Mouse (Mus musculus) heart, postnatal 0 days (tissue): ENCODE data around the gene Arid3a. TPM values are rescaled to one million over a fixed set of nuclear protein-coding genes. Genes with fewer than 3 reads are reported as not detected.
"Not testable (repeated sequence)": the region's sequence is repeated elsewhere in the genome, so short reads cannot be mapped to it uniquely, and the experiment has no call there.

Source experiments
- ATAC-seq: fragments of 200-750 bp; cut with Nextera tagmentation; 2 replicates; pipeline ENCODE4 v1.8.0; 2017; ENCODE audit warnings: low read depth, moderate number of reproducible peaks, moderate library complexity; ENCODE audit not compliant: insufficient read depth
- DNase-seq: peaks from one replicate; pipeline ENCODE4 v3.0.0-alpha.2; 2016; ENCODE audit warnings: low spot score
- H3K27ac ChIP-seq: fragments of 300-500 bp; sonication (generic); 2 replicates; pipeline ENCODE4 v1.5.1; 2014; ENCODE audit warnings: low read depth, mild to moderate bottlenecking
- H3K27me3 ChIP-seq: fragments of 300-500 bp; sonication (generic); 2 replicates; pipeline ENCODE4 v1.6.1; 2014; ENCODE audit warnings: low read length, mixed read lengths; ENCODE audit not compliant: control insufficient read depth, insufficient read depth
- H3K36me3 ChIP-seq: fragments of 300-500 bp; sonication (generic); replicated peaks from 2 replicates; pipeline ENCODE4 v1.6.1; 2014; ENCODE audit warnings: low read length, mixed read lengths; ENCODE audit not compliant: control insufficient read depth, insufficient read depth
- H3K4me1 ChIP-seq: fragments of 300-500 bp; sonication (generic); 2 replicates; pipeline ENCODE4 v1.6.1; 2014; ENCODE audit warnings: antibody characterized with exemption; ENCODE audit not compliant: control insufficient read depth, insufficient read depth
- H3K4me2 ChIP-seq: fragments of 300-500 bp; sonication (generic); 2 replicates; pipeline ENCODE4 v1.6.1; 2014; ENCODE audit warnings: low read depth, mild to moderate bottlenecking, low read length, moderate library complexity
- H3K4me3 ChIP-seq: fragments of 300-500 bp; sonication (generic); 2 replicates; pipeline ENCODE4 v1.5.1; 2014; ENCODE audit warnings: low read depth, low read length
- H3K9ac ChIP-seq: fragments of 300-500 bp; sonication (generic); replicated peaks from 2 replicates; pipeline ENCODE4 v1.6.1; 2014; ENCODE audit warnings: low read depth, low read length, mixed read lengths
- H3K9me3 ChIP-seq: fragments of 300-500 bp; sonication (generic); replicated peaks from 2 replicates; pipeline ENCODE4 v1.6.1; 2016; ENCODE audit warnings: low read length; ENCODE audit not compliant: control insufficient read depth
- CTCF ChIP-seq: IDR thresholded peaks from 2 replicates; pipeline ENCODE4 v1.5.1; 2016; ENCODE audit warnings: antibody characterized with exemption, control low read depth, low read depth
- EP300 ChIP-seq: IDR thresholded peaks from 2 replicates; pipeline ENCODE4 v1.6.1; 2016; ENCODE audit warnings: antibody characterized with exemption, low read depth
- WGBS: fragments of 180-500 bp; shearing (Covaris S2); extraction: QIAGEN DNeasy Blood & Tissue Kit; methylation state at CpG from one replicate; pipeline ENCODE4 v1.1.7; 2014; 5-methylcytosine and 5-hydroxymethylcytosine counted together
- polyA plus RNA-seq: library from polyadenylated mRNA; unstranded; fragments of >200 nt; fragmentation: Nextera tagmentation; extraction: Ambion mirVana; gene quantifications from 2 replicates; pipeline ENCODE4 v1.2.1, GENCODE M21; 2015
- total RNA-seq: library from RNA; depleted of rRNA; stranded (reverse); fragments of >200 nt; gene quantifications from 2 replicates; pipeline ENCODE4 v1.2.3, GENCODE M21; 2014; ENCODE audit warnings: low replicate concordance

The Arid3a gene
- total and polyA plus RNA-seq, 2 experiments from 2014 or later, result 0.77 to 5.6 TPM

DNA sequence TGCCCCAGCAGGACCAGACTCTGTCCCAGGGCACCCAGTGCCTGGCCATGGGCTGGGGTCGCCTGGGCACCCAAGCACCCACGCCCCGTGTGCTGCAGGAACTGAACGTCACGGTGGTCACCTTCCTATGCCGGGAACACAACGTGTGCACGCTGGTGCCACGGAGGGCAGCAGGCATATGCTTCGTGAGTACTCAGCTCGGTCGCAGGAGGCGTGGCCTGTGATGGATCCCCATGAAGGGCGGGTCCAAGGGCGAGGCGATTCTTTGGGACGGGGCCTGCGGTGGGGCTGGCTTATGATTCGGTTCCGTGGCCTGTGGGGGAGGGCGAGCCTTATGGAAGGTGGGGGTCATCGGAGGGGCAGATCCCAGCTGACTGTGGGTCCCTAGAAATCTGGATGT, 44.9 kb upstream of the Arid3a start:
- no peak overlapping the region for H3K9ac ChIP-seq
- 5% methylated on average over 22 of the region's 22 CpGs for WGBS
- H3K4me2 ChIP-seq, result peak overlapping the region; percentile 30
- H3K9me3 ChIP-seq, result no peaks in the 10 kb centered on the region
- DNase-seq (no peak), ATAC-seq (no peak)
- H3K36me3 ChIP-seq, result no peaks in the 10 kb centered on the region
- TF ChIP-seq EP300 (no peak), CTCF (no peak)
- peaks cover 7% of the 10 kb centered on the region; the same call in 1 of the 2 replicates for H3K27me3 ChIP-seq
- no peak overlapping the region for H3K4me3 ChIP-seq
- H3K27ac ChIP-seq, result no peak overlapping the region
- 0 out of 2 replicates have a peak, but pooled peaks cover 11% of the 10 kb centered on the region for H3K4me1 ChIP-seq

DNA sequence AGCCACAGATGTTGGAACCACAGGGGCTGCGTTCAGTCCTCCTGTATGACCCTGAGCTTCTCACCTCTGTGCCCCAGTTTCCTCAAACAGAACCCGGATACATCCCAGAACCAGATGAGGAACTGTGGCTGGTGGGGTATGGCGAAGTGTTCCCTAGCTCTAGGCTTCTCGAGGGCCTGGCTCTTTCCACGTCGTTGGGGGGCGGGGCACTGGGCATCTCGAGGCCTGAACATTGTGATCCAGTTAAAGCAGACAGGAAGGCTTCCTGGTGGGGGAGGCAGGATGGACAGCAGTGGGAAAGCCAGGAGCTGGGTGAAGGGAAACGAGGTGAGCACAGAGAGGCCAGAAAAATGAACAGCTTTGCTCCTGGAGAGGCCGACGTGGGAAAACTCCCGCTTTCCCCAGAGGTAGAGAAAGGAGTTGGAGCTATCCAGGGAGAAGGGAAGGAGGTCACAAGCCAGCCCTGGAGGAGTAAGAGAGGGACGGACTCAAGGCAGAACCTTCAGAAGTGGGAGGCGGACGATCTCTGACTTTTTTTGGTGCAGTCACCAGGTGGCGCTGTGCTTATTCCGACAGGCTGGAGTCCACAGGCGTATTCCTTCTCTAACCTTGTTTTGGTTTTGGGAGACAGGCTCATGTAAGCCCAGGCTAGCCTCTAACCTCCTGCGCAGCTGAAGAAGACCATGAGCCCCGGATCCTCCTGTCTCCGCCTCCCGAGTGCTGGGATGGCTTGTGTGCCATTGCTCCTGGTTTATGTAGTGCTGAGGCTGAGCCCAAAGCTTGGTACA, 43.4 kb upstream of the Arid3a start:
- Histone ChIP-seq H3K9me3 (no peaks in the 10 kb centered on the region), H3K4me2 (no peak overlapping the region), H3K27ac (no peak overlapping the region), H3K36me3 (no peaks in the 10 kb centered on the region), H3K9ac (no peak overlapping the region), H3K27me3 (peaks cover 10% of the 10 kb centered on the region; the same call in 1 of the 2 replicates), H3K4me1 (0 out of 2 replicates have a peak, but pooled peaks cover 11% of the 10 kb centered on the region), H3K4me3 (no peak overlapping the region)
- TF ChIP-seq CTCF (peak; percentile 73), EP300 (no peak)
- DNase-seq (peak; percentile 69), ATAC-seq (peak; percentile 49)
- 20% methylated on average over 22 of the region's 22 CpGs for WGBS

DNA sequence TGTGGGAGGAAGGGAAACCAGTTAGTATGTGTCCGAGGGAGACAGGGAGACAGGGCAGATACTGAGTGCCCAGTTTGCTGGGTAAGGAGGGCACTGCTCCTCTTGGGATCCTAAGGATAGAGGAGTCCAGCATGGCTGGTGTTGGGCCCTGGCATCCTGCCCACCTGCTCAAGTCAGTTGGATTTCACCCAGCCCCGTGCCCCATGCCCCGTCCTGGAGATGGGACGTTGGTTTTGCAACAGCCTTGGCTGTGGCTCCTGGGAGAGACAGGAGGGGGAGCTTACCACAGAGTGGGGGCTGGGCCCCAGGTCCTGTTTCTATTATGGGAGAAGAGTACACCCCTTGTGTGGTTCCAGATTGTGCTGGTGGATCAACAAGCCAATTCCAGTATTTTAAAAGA, 42.4 kb upstream of the Arid3a start:
- H3K9me3 ChIP-seq, result no peaks in the 10 kb centered on the region
- no peak; the same call in 1 of the 2 replicates for TF ChIP-seq CTCF
- no peak for TF ChIP-seq EP300
- H3K27ac ChIP-seq, result 0 out of 2 replicates have a peak overlapping the region, but pooled peaks have one; percentile 8
- ATAC-seq (peak; percentile 18; the same call in 1 of the 2 replicates), DNase-seq (no peak)
- 0 out of 2 replicates have a peak, but pooled peaks cover 11% of the 10 kb centered on the region for H3K4me1 ChIP-seq
- H3K36me3 ChIP-seq, result no peaks in the 10 kb centered on the region
- H3K27me3 ChIP-seq, result peaks cover 10% of the 10 kb centered on the region; the same call in 1 of the 2 replicates
- H3K4me2 ChIP-seq, result no peak overlapping the region
- H3K9ac ChIP-seq, result no peak overlapping the region
- 33% methylated on average over 4 of the region's 4 CpGs for WGBS
- H3K4me3 ChIP-seq, result no peak overlapping the region

DNA sequence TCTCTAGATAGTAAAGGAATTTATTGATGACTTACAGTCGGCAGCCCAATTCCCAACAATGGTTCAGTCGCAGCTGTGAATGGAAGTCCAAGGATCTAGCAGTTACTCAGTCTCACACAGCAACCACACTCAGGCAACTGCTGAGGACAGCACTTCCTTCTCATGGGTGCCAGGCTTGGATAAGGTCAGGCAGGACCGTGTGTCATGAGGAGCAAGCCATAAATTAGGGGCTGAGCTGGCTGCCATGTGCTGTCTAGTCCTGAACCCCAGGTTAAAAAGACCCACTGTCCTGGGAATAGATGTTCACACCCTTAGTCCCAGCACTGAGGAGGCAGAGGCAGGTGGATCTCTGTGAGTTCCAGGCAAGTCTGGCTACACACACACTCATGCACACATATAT, 41.9 kb upstream of the Arid3a start:
- 0 out of 2 replicates have a peak, but pooled peaks cover 11% of the 10 kb centered on the region for H3K4me1 ChIP-seq
- WGBS, result 52% methylated on average over 2 of the region's 3 CpGs
- H3K4me3 ChIP-seq, H3K9ac ChIP-seq, H3K4me2 ChIP-seq, DNase-seq, ATAC-seq, H3K9me3 ChIP-seq, H3K27me3 ChIP-seq, H3K36me3 ChIP-seq, H3K27ac ChIP-seq: not testable (repeated sequence)

DNA sequence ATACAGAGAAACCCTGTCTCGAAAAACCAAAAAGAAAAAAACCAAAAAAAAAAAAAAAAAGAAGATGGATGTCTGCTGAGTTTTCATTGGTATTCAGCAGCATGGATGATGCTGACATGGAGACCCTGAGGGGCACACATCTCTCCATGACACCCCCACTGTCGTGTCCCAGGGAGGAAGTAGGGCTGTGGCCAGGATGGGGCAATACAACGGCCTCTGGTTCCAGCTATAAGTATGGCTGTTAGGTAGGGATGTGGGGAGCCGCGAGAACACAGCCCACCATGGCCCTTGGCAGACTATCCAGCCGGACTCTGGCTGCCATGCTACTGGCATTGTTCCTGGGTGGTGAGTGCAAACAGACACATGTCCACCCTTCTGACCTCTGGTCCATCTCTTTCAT, 40.8 kb upstream of the Arid3a start, which contains the start of gene Elane:
Elane (plus strand) TSS at position 194 of the 400 bp plus-strand sequence.
- H3K4me1 ChIP-seq, result 0 out of 2 replicates have a peak, but pooled peaks cover 11% of the 10 kb centered on the region
- H3K4me2 ChIP-seq, result no peak within 1 kb of the TSS
- peaks cover 10% of the 10 kb centered on the region; the same call in 1 of the 2 replicates for H3K27me3 ChIP-seq
- no peak within 1 kb of the TSS for H3K27ac ChIP-seq
- ATAC-seq, result no peak
- H3K36me3 ChIP-seq, result no peaks in the 10 kb centered on the region
- no peak for DNase-seq
- H3K9me3 ChIP-seq, result no peaks in the 10 kb centered on the region
- no peak for TF ChIP-seq CTCF
- TF ChIP-seq EP300, result no peak
- 78% methylated on average over 6 of the region's 6 CpGs for WGBS
- no peak within 1 kb of the TSS for H3K9ac ChIP-seq
- no peak within 1 kb of the TSS for H3K4me3 ChIP-seq
